Mouse (Mus musculus): ENCODE data around the gene Bcl7c.

DNA sequence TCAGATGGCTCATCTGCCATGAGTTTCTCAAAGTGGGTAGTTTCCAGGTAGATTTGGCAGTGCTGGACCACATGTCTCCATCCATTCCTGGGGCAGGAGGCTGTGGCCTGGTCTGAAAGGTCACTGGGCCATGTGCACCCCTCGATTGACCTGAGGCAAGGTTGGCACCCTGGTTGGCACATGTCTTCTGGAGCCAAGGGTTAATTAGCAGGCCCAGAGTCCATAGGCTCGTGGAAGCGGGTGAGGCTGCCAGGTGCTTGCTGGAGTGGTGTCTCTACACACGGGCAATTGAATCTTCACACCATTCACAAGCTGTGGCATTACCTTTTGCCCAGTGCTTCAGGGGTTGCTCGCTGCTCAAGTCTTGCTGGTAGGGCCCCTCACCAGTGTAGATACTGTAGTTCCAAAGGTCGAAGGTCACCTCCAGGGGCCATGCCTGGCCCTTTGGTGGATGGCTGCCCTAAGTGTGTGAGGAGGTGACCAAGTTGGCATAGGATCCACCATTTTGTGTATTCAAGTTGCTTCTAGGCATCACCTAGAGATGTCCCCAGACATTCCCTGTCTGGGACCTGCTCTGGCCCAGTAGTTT is 42.6 kb downstream of the Bcl7c start:
- no peak for TF ChIP-seq POLR2A (IDR thresholded peaks at IDR 0.05; ENCODE audit: insufficient read depth, low read depth, low read length)
- no peak for TF ChIP-seq CTCF (IDR thresholded peaks at IDR 0.05; ENCODE audit: insufficient read depth, low read depth, low read length)
